Mouse (Mus musculus) limb, embryonic 14.5 days (tissue): ENCODE measurements around the gene Zbtb39. TPM values are rescaled to one million over a fixed set of nuclear protein-coding genes. Genes with fewer than 3 reads are reported as not detected.

Experiments
- ATAC-seq: fragments of 200-750 bp; cut with Nextera tagmentation; 2 replicates; pipeline ENCODE4 v1.8.0; 2017; ENCODE audit warnings: low read depth, moderate number of reproducible peaks, moderate TSS enrichment; ENCODE audit not compliant: low FRiP score
- DNase-seq: peaks from one replicate; pipeline ENCODE4 v3.0.0-alpha.2; 2015; ENCODE audit warnings: low spot score
- H3K27ac ChIP-seq: fragments of 300-500 bp; sonication (generic); replicated peaks from 2 replicates; pipeline ENCODE4 v1.5.1; 2014; ENCODE audit warnings: low read depth, mild to moderate bottlenecking, low read length, moderate library complexity, mixed read lengths
- H3K27me3 ChIP-seq: fragments of 300-500 bp; sonication (generic); 2 replicates; pipeline ENCODE4 v1.6.1; 2014; ENCODE audit warnings: low read length, mixed read lengths; ENCODE audit not compliant: control insufficient read depth, insufficient read depth
- H3K36me3 ChIP-seq: fragments of 300-500 bp; sonication (generic); 2 replicates; pipeline ENCODE4 v1.6.1; 2014; ENCODE audit warnings: mild to moderate bottlenecking, low read length, moderate library complexity, mixed read lengths; ENCODE audit not compliant: control insufficient read depth, insufficient read depth
- H3K4me1 ChIP-seq: fragments of 300-500 bp; sonication (generic); 2 replicates; pipeline ENCODE4 v1.6.1; 2014; ENCODE audit warnings: antibody characterized with exemption, low read length, mixed read lengths; ENCODE audit not compliant: control insufficient read depth, insufficient read depth
- H3K4me2 ChIP-seq: fragments of 300-500 bp; sonication (generic); replicated peaks from 2 replicates; pipeline ENCODE4 v1.6.1; 2014; ENCODE audit warnings: low read depth, mild to moderate bottlenecking, low read length, moderate library complexity; ENCODE audit not compliant: severe bottlenecking
- H3K4me3 ChIP-seq: fragments of 300-500 bp; sonication (generic); replicated peaks from 2 replicates; pipeline ENCODE4 v1.5.1; 2014; ENCODE audit warnings: low read length
- H3K9ac ChIP-seq: fragments of 300-500 bp; sonication (generic); 2 replicates; pipeline ENCODE4 v1.6.1; 2014; ENCODE audit warnings: mild to moderate bottlenecking, low read depth, low read length, moderate library complexity; ENCODE audit not compliant: severe bottlenecking
- H3K9me3 ChIP-seq: fragments of 300-500 bp; sonication (generic); 2 replicates; pipeline ENCODE4 v1.6.1; 2016; ENCODE audit warnings: low read length; ENCODE audit not compliant: control insufficient read depth
- POLR2A ChIP-seq: fragments of 200-500 bp; IDR thresholded peaks from 2 replicates; pipeline ENCODE4 v1.8.0; 2012; ENCODE audit warnings: inconsistent platforms, mild to moderate bottlenecking, moderate library complexity, borderline replicate concordance; ENCODE audit not compliant: insufficient read depth, insufficient read length; ENCODE audit errors: extremely low read depth
- WGBS: fragments of 180-500 bp; shearing (Covaris S2); extraction: QIAGEN DNeasy Blood & Tissue Kit; methylation state at CpG from one replicate; pipeline ENCODE4 v1.1.7; 2014; 5-methylcytosine and 5-hydroxymethylcytosine counted together
- polyA plus RNA-seq, 2 experiments: library from polyadenylated mRNA; depleted of rRNA in 1 of 2; stranded (reverse) in 1 of 2; unstranded in 1 of 2; fragments of >200 nt; fragmentation: Nextera tagmentation in 1 of 2; extraction: Ambion mirVana in 1 of 2; gene quantifications; 2 replicates each; pipeline versions ENCODE4 v1.2.1 to v1.2.3; 2012 to 2014

The Zbtb39 gene
- polyA plus RNA-seq, 2 experiments, result 4.2 to 10.7 TPM

- peaks cover 7% of the 10 kb centered on the region; the same call in 1 of the 2 replicates for H3K36me3 ChIP-seq
- no peak overlapping the region for H3K4me3 ChIP-seq
- no peak overlapping the region for H3K4me2 ChIP-seq
- H3K27me3 ChIP-seq, result no peaks in the 10 kb centered on the region
- TF ChIP-seq POLR2A, result no peak
- H3K27ac ChIP-seq, result no peak overlapping the region
- WGBS, result 34% methylated on average over 4 of the region's 4 CpGs
- H3K9ac ChIP-seq, result no peak overlapping the region
- ATAC-seq (no peak), DNase-seq (peak; percentile 49)
- H3K4me1 ChIP-seq, result no peaks in the 10 kb centered on the region
- H3K9me3 ChIP-seq, result no peaks in the 10 kb centered on the region
Measured at GRCm38 (mm10) chr10:127703299-127703698, 36.0 kb upstream of the Zbtb39 start.

GRCm38 (mm10) chr10:127704293-127704692 lies 35.0 kb upstream of the Zbtb39 start:
- Histone ChIP-seq H3K27ac (no peak overlapping the region), H3K9me3 (no peaks in the 10 kb centered on the region), H3K27me3 (no peaks in the 10 kb centered on the region), H3K4me1 (no peaks in the 10 kb centered on the region), H3K4me2 (no peak overlapping the region), H3K9ac (no peak overlapping the region), H3K4me3 (no peak overlapping the region), H3K36me3 (no peaks in the 10 kb centered on the region)
- WGBS, result 63% methylated on average over 2 of the region's 2 CpGs
- DNase-seq (no peak), ATAC-seq (no peak)
- TF ChIP-seq POLR2A, result no peak

DNA sequence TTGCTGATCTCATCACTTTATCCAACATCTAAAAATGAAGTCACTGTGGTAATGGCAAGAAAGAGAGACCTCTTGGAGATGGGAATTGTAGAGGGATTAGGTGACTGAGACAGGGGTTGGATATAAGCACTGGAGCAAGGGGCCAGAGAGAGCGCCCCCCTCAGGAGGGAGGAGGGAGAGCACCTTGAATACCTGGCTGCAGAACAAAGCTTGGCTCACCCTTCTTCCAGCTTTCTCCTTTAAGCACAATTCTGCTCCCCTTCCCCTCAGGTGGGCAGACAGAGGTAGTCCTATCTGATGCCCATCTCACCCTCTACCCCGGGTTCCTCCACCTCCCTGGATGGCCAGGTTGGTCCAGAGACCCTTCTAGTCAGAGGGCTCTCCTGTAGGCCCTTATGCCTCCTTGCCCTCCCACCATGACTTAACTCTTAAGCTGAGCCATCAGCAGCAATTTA lies 34.5 kb upstream of the Zbtb39 start, which contains the start of gene Myo1a:
Myo1a (plus strand) TSS at position 405 of the 455 bp plus-strand sequence.
- H3K36me3 ChIP-seq, result no peaks in the 10 kb centered on the region
- no peak within 1 kb of the TSS for H3K9ac ChIP-seq
- H3K9me3 ChIP-seq, result no peaks in the 10 kb centered on the region
- TF ChIP-seq POLR2A, result no peak
- H3K4me2 ChIP-seq, result no peak within 1 kb of the TSS
- DNase-seq (no peak), ATAC-seq (no peak)
- H3K4me3 ChIP-seq, result no peak within 1 kb of the TSS
- H3K27me3 ChIP-seq, result no peaks in the 10 kb centered on the region
- no peak within 1 kb of the TSS for H3K27ac ChIP-seq
- WGBS, result 65% methylated on average over 2 of the region's 2 CpGs
- no peaks in the 10 kb centered on the region for H3K4me1 ChIP-seq

DNA sequence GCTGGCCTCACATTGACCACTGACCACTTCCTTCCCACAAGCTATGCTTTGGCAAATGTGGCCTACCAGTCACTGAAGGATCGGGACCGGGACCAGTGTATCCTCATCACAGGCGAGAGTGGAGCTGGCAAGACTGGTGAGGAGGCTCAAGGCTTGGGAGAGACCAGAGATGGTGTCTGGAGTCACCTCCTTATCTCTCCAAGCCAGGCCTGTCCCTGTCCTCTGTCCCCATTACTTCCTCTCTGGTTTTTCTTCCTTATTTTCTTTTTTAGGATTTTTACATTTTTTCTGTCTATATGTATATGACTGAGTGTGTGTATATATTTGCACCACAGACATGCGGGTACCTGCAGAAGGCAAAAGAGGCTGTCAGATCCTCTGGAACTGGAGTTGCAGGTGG lies 33.6 kb upstream of the Zbtb39 start:
- no peak for ATAC-seq

GRCm38 (mm10) chr10:127707721-127708120 lies 31.6 kb upstream of the Zbtb39 start:
- 78% methylated on average over 7 of the region's 7 CpGs for WGBS
- Histone ChIP-seq H3K27ac (no peak overlapping the region), H3K9me3 (no peaks in the 10 kb centered on the region), H3K4me3 (no peak overlapping the region), H3K4me2 (no peak overlapping the region), H3K36me3 (no peaks in the 10 kb centered on the region), H3K4me1 (no peaks in the 10 kb centered on the region), H3K27me3 (no peaks in the 10 kb centered on the region), H3K9ac (no peak overlapping the region)
- DNase-seq (no peak), ATAC-seq (no peak)
- TF ChIP-seq POLR2A, result no peak

More for the DNA sequence above, 33.6 kb upstream of the Zbtb39 start:
- no peaks in the 10 kb centered on the region for H3K36me3 ChIP-seq
- no peaks in the 10 kb centered on the region for H3K4me1 ChIP-seq
- no peak overlapping the region for H3K4me3 ChIP-seq
- no peak for TF ChIP-seq POLR2A
- H3K27ac ChIP-seq, result no peak overlapping the region
- no peak overlapping the region for H3K4me2 ChIP-seq
- H3K27me3 ChIP-seq, result no peaks in the 10 kb centered on the region
- DNase-seq, result no peak
- 91% methylated on average over 4 of the region's 4 CpGs for WGBS
- H3K9ac ChIP-seq, result no peak overlapping the region
- H3K9me3 ChIP-seq, result no peaks in the 10 kb centered on the region
